Mouse (Mus musculus) cerebellum, adult 8-10 months (tissue): ENCODE results near the gene B2m.
A peak's percentile ranks its signal among the peaks of the same experiment; 100 is the strongest.
"Not testable (repeated sequence)": the region's sequence is repeated elsewhere in the genome, so short reads cannot be mapped to it uniquely, and the experiment has no call there.

Experiments
- DNase-seq: peaks from one replicate; pipeline ENCODE4 v3.0.0; 2022

Gene B2m

GRCm38 (mm10) chr2:122147508-122148241 is at the start of gene B2m:
Gene B2m (plus strand): TSS chr2:122147686.
- peak; percentile 86 for DNase-seq

DNA sequence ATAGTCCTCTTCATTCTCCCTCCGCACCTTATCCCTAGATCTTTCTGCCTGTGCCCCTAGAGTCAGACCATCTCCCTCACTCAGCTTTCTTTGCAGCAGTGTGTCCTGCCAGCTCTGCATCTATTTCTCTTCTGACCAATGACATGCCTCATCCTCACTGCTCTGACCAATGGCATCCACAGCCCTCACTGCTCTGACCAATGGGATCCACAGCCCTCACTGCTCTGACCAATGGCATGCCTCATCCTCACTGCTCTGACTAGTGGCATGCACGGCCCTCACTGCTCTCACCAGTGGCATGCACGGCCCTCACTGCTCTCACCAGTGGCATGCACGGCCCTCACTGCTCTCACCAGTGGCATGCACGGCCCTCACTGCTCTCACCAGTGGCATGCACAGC is 49.8 kb upstream of the B2m start:
- not testable (repeated sequence) for DNase-seq

GRCm38 (mm10) chr2:122102070-122102469 is 45.4 kb upstream of the B2m start:
- no peak for DNase-seq

GRCm38 (mm10) chr2:122108101-122108500 is 39.4 kb upstream of the B2m start:
- no peak for DNase-seq

GRCm38 (mm10) chr2:122109714-122110113 is 37.8 kb upstream of the B2m start:
- DNase-seq = no peak

DNA sequence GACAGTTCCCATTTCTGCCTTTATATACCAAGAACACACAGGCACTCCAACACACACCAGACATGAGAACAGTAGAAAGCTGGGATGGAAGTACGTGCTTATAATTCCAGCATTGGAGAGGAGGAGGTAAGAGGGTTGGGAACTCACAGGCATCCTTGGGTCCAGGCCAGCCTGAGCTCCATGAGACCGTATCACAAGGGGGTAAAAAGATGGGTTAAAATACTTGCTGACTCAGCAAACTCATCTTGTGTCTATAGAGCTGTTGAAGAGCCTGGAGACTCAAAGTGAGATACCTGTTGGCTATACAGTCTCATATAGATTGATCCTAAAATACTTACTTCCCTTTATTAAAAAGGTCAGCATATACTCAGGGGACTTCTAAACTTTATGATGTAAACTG is 30.6 kb upstream of the B2m start:
- DNase-seq = no peak

DNA sequence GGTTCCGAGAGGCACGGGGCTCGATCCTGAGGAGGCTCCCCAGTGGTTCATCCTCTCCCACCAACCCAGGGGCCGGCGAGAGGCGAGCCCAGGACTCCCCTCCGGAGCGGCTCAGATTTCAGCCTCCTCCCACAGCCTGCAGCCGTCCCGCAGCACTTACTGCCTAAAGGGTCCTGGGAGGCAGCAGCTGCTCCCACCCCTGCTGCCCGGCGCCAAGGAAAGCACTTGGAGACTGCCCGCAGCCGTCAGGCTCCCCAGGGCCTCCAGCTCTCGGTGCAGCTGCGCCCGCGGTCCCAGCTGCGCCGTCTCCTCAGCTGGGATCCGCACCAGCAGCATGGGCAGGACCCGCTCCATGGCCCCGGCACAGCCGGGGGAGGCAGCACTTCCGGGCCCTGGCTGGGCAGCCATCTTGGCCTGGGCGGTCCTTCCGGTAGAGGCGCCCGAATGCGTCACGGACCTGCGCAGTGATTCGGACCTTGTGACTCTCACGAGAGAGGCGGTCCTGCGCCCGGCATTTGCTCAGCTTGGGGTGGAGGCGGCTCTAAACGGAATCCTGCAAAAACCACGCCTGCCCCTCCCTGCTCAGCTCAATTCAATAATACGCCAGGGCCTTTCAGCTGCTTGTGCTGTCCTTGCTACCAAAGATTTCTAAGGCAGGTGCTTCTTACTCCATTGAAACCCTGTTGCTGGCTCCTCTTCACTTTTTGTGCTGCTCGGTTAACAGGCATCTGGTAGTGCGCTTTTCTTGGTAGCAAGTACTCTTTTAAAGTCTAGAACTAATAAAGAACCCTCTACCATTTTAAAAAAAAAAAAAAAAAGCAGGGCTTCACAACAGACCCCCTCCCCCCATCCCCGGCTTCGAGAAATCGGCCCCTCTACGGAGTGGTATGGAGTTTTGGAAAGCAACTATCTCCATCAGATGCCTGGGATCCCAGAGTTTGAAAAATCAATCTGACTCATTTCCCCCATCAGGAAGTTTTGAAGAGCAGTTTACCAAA is 29.2 kb upstream of the B2m start, which contains the start of gene Spg11:
Spg11 (minus strand) TSS at position 426 of the 998 bp plus-strand sequence.
- peak; percentile 96 for DNase-seq

DNA sequence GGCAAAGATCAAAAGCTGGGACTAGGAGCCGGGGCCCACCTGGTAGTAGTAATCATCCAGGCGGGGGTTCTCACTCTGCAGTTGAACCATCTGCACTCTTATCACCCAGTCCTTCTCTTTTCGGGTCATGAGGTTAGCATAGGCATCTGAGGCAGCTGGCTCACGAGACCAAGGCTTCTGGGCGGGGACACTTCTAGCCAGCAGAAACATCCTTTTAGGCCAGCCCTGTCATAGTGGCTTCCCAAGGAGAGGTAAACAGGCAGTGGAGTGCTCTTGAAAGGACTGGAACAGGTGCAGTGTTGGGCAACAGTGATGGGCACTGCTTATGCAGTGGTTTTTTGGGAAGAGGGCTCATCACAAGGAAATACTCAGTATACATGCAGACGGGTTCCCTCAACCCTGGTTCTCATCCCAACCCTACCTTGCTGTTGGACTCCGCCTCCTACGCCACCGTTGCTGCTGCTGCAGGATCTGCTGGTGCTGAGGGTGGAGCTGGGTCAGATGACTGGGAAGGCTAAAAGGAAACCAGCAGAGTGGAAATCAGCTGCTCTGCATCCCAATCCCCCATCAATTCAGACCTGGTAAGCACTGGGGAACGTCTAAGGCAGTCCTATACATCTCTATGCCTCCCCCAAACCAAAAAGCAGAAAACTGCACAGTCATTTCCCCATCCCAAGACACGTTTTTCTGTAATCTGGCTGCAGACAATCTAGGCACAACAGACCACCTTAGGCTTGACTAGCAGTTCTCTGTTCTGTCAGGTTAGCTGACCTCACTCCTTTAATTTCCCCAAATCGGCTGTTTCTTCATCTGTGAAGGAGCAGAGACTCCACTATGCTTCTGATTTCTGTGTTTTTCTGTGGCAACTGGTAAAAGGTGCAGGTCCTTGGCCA is 21.6 kb upstream of the B2m start:
- no peak for DNase-seq

GRCm38 (mm10) chr2:122126765-122127347 is 20.6 kb upstream of the B2m start:
- no peak for DNase-seq

DNA sequence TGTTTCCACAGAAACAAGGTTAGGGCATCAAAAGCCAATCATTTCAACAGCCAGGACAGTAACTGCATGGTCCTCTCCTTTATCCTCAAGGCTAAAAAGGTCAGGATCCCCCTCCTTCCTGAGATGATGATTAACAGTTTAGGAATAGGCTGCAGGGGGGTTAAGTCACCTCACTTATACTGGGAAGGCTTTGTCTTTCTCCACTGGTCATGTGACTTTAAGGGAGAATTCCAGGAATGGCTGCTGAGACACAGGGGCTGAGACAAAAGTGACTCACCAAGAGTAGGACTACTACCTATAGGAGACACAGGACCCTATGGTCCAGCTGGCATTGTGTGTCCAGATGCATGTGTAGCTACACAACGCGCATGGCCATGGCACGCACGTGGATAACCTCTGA is 19.9 kb upstream of the B2m start:
- DNase-seq = no peak

- DNase-seq = no peak
Measured at GRCm38 (mm10) chr2:122132078-122132477, 15.4 kb upstream of the B2m start.

- DNase-seq = no peak
Measured at GRCm38 (mm10) chr2:122132618-122133017, 14.9 kb upstream of the B2m start.

DNA sequence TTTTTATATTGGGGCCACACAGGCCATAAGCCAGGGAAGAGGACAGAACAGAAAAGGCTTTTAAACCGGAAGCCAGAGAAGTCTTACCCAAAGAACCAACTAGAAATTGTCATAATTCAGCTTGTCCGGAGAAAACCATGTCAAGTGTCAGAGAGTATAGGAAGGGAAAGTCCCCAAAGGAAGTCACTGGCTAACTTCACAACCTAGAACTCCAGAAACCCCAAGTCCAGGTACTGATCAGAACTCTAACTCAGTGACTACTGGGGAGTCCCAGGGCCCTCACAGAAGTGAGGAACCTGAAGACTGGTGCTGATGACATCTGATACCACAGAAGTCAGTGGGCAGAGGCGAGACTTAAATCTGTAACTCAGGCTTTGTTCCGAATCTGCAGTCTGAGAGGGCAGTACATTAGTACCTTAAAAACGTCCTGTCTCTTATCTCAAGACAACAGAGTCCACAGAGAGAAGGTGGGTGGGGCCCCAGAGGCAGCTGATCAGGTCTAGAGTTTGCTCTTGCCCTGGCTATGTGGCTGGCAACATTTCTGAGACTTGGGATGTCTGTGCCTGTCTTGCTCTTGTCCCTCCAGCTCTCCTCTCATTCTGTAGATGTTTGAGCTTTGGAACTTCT is 9.5 kb upstream of the B2m start:
- DNase-seq = no peak

DNA sequence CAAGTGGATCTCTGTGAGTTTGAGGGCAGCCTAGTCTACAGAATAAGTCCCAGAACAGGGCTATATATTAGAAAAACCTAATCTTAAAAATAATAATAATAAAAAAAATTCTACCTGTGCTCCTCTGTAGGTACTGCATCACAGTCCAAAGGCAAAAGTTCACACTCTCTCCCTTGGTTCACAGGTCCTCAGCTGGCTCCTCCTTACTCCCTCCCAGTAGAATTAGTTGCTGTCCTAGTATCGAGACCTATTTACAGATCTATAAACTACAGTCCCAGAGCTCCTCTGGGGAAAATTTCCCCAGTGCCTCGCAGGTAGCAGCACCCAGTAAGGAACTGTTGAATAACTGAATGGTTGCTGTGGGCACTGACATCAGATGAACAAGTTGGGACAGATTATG is 6.7 kb upstream of the B2m start:
- DNase-seq = no peak

DNA sequence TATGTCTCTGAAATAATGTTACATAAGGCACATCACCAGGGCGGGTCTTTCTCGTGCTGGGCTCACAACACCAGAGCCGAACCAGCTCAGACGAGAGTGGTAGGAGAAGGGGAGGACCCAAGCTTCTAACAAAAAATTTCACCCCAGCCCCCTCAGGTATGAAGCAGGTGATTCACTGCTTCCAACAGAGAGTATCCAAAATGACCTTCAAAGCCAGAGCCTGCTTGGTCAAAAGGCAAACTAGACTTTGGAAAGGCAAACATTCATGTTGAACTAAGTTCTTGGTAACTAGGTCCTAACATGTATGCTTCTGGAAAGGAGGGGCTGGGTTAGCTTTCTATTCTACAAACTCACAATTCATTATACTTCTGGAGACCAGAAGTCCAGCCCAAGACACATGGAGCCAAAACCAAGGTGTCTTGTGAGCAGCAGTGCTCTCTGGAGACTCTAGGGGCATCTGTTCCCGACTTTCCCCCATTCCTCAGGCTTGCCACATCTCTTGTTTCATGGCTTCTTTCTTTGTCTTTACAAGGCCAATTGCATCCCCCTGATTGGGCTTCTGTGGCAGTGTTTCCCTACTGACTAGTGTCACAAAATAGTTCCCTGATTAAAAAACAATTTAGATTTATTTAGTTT is 6.0 kb upstream of the B2m start:
- DNase-seq = no peak

DNA sequence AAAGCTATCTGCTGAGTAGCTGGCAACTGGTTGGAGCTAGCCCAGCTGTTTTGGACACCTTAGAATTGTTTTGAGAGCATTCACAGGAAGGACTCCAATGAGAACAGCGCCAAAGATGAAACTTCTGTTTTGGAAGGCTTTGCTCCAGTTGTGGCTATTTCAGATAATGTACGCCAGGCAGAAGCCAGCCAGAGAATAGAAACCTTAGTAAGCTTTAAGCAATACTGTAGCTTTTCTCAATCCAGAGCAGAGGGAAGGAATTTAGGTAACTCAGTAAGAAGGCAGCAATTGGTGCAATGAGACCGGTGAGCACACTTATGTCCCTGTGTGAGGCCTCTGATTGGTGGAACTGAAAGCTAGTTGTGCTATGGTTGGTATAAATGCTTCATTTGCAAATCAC is 4.4 kb upstream of the B2m start:
- DNase-seq = no peak

- DNase-seq = no peak
Measured at GRCm38 (mm10) chr2:122145756-122146155, 1.7 kb upstream of the B2m start.

DNA sequence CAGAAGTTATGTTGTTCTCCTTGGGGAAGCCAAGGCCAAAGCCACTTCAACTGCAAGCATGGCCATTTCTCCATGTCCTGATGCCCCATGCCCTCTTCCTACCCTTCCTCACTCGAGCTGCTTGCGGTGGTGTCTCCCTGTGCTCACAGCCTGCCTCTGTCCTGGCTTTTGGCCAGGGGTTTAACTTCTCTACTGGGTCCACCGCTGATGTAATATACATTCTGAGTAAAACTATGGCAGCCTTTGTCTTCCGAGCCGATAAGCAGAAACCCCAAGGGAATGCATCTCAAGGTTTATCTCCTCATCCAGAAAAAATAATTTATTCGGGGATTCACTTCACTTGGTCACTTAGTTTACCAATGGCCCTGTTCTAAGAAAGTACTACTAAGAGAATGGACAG is 799 bp upstream of the B2m start:
- no peak for DNase-seq

GRCm38 (mm10) chr2:122148242-122148917 is 894 bp downstream of the B2m start:
- peak; percentile 8 for DNase-seq

DNA sequence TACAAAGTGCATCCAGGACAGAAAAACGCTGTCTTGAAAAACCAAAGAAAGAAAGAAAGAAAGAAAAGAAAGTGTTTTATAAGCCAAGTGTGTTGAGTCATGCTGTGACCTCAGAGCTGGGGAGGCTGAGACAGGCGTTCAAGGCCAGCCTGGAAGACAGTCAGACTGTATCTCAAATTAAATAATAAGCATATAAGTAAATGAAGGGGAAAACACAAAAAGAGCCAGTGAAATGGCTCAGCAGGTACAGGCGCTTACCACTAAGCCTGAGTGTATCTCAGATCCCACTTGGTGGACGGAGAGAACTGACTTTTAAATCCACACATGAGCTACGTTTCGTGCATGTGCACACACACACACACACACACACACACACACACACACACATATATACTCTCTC is 1.8 kb downstream of the B2m start:
- no peak for DNase-seq

DNA sequence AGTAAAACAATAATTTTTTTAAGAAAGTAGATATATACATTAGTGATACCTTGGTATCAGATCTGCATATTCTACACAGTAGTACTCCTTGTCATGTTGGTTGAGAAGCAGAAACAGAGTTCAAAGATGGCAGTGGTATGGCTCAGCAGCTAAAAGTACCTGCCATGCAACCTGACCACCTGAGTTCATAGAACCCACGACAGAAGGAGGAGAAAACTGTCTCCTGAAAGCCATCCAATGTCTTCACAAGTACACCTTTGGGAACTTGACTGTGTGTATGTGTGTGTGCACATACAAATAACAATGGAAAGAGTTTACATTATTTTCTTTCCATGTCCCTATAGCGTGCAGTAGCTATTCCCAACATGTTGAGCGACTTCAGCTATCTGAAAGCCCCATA is 2.2 kb downstream of the B2m start:
- no peak for DNase-seq
